Mouse (Mus musculus): ENCODE measurements around the gene Crabp2. TPM values are rescaled to one million over a fixed set of nuclear protein-coding genes. Genes with fewer than 3 reads are reported as not detected.

The Crabp2 gene
- polyA plus RNA-seq, 1 experiment, result not detected

- TF ChIP-seq CTCF (IDR thresholded peaks at IDR 0.05; ENCODE audit: insufficient read depth, low read depth, low read length) (no peak), POLR2A (IDR thresholded peaks at IDR 0.05; ENCODE audit: insufficient read depth, low read depth, low read length) (no peak)
- H3K4me1 ChIP-seq (ENCODE audit: control insufficient read depth, insufficient read depth, low read length), result peaks cover 13% of the 10 kb centered on the region
- 82% methylated on average over 4 of the region's 4 CpGs for WGBS
- no peak overlapping the region for H3K27ac ChIP-seq (ENCODE audit: insufficient read depth, low read depth, low read length)
- no peak overlapping the region for H3K4me3 ChIP-seq (ENCODE audit: insufficient read depth, low read depth, low read length)
Observed at GRCm38 (mm10) chr3:87935201-87935600, 13.3 kb upstream of the Crabp2 start.

GRCm38 (mm10) chr3:87935776-87936175 lies 12.7 kb upstream of the Crabp2 start:
- 89% methylated on average over 2 of the region's 2 CpGs for WGBS
- H3K4me3 ChIP-seq (ENCODE audit: insufficient read depth, low read depth, low read length), result no peak overlapping the region

GRCm38 (mm10) chr3:87940611-87941010 lies 7.9 kb upstream of the Crabp2 start:
- no peak for TF ChIP-seq CTCF (IDR thresholded peaks at IDR 0.05; ENCODE audit: insufficient read depth, low read depth, low read length)
- no peak for TF ChIP-seq POLR2A (IDR thresholded peaks at IDR 0.05; ENCODE audit: insufficient read depth, low read depth, low read length)
- H3K4me3 ChIP-seq (ENCODE audit: insufficient read depth, low read depth, low read length), result no peak overlapping the region
- no peak overlapping the region for H3K27ac ChIP-seq (ENCODE audit: insufficient read depth, low read depth, low read length)
- peaks cover 5% of the 10 kb centered on the region; the same call in 1 of the 2 replicates for H3K4me1 ChIP-seq (ENCODE audit: control insufficient read depth, insufficient read depth, low read length)
- 55% methylated on average over 5 of the region's 5 CpGs for WGBS

More at GRCm38 (mm10) chr3:87935776-87936175, 12.7 kb upstream of the Crabp2 start:
- Histone ChIP-seq H3K27ac (ENCODE audit: insufficient read depth, low read depth, low read length) (no peak overlapping the region), H3K4me1 (ENCODE audit: control insufficient read depth, insufficient read depth, low read length) (peaks cover 13% of the 10 kb centered on the region)
- 0 out of 2 replicates have a peak, but pooled peaks have one; percentile 30 for TF ChIP-seq CTCF (IDR thresholded peaks at IDR 0.05; ENCODE audit: insufficient read depth, low read depth, low read length)
- TF ChIP-seq POLR2A (IDR thresholded peaks at IDR 0.05; ENCODE audit: insufficient read depth, low read depth, low read length), result no peak

- WGBS, result 82% methylated on average over 2 of the region's 2 CpGs
- no peak overlapping the region for H3K4me3 ChIP-seq (ENCODE audit: insufficient read depth, low read depth, low read length)
- TF ChIP-seq POLR2A (IDR thresholded peaks at IDR 0.05; ENCODE audit: insufficient read depth, low read depth, low read length) (no peak), CTCF (IDR thresholded peaks at IDR 0.05; ENCODE audit: insufficient read depth, low read depth, low read length) (no peak)
- H3K4me1 ChIP-seq (ENCODE audit: control insufficient read depth, insufficient read depth, low read length), result peaks cover 17% of the 10 kb centered on the region
- no peak overlapping the region for H3K27ac ChIP-seq (ENCODE audit: insufficient read depth, low read depth, low read length)
Observed at GRCm38 (mm10) chr3:87942471-87942870, 6.0 kb upstream of the Crabp2 start.

- 78% methylated on average over 7 of the region's 7 CpGs for WGBS
- no peak overlapping the region for H3K4me3 ChIP-seq (ENCODE audit: insufficient read depth, low read depth, low read length)
- H3K4me1 ChIP-seq (ENCODE audit: control insufficient read depth, insufficient read depth, low read length), result peaks cover 27% of the 10 kb centered on the region
- no peak overlapping the region for H3K27ac ChIP-seq (ENCODE audit: insufficient read depth, low read depth, low read length)
- no peak for TF ChIP-seq CTCF (IDR thresholded peaks at IDR 0.05; ENCODE audit: insufficient read depth, low read depth, low read length)
Observed at GRCm38 (mm10) chr3:87943586-87943985, 4.9 kb upstream of the Crabp2 start.

- Histone ChIP-seq H3K4me1 (ENCODE audit: control insufficient read depth, insufficient read depth, low read length) (peaks cover 38% of the 10 kb centered on the region), H3K4me3 (ENCODE audit: insufficient read depth, low read depth, low read length) (no peak overlapping the region), H3K27ac (ENCODE audit: insufficient read depth, low read depth, low read length) (no peak overlapping the region)
- WGBS, result 27% methylated on average over 4 of the region's 4 CpGs
- TF ChIP-seq CTCF (IDR thresholded peaks at IDR 0.05; ENCODE audit: insufficient read depth, low read depth, low read length), result no peak
- TF ChIP-seq POLR2A (IDR thresholded peaks at IDR 0.05; ENCODE audit: insufficient read depth, low read depth, low read length), result no peak
Observed at GRCm38 (mm10) chr3:87944838-87945600, 3.4 kb upstream of the Crabp2 start.

GRCm38 (mm10) chr3:87945781-87946540 lies 2.5 kb upstream of the Crabp2 start:
- Histone ChIP-seq H3K27ac (ENCODE audit: insufficient read depth, low read depth, low read length) (no peak overlapping the region), H3K4me3 (ENCODE audit: insufficient read depth, low read depth, low read length) (no peak overlapping the region), H3K4me1 (ENCODE audit: control insufficient read depth, insufficient read depth, low read length) (peaks cover 43% of the 10 kb centered on the region)
- WGBS, result 56% methylated on average over 12 of the region's 12 CpGs
- TF ChIP-seq POLR2A (IDR thresholded peaks at IDR 0.05; ENCODE audit: insufficient read depth, low read depth, low read length) (no peak), CTCF (IDR thresholded peaks at IDR 0.05; ENCODE audit: insufficient read depth, low read depth, low read length) (no peak)

- H3K27ac ChIP-seq (ENCODE audit: insufficient read depth, low read depth, low read length), result no peak overlapping the region
- peaks cover 44% of the 10 kb centered on the region for H3K4me1 ChIP-seq (ENCODE audit: control insufficient read depth, insufficient read depth, low read length)
- H3K4me3 ChIP-seq (ENCODE audit: insufficient read depth, low read depth, low read length), result no peak overlapping the region
- TF ChIP-seq POLR2A (IDR thresholded peaks at IDR 0.05; ENCODE audit: insufficient read depth, low read depth, low read length), result no peak
- no peak for TF ChIP-seq CTCF (IDR thresholded peaks at IDR 0.05; ENCODE audit: insufficient read depth, low read depth, low read length)
- WGBS, result 62% methylated on average over 1 of the region's 1 CpGs
Observed at GRCm38 (mm10) chr3:87946541-87946860, 2.0 kb upstream of the Crabp2 start.

Measured in olfactory bulb, adult 2 months (tissue).